Mouse (Mus musculus) kidney, embryonic 14.5 days (tissue): ENCODE data around the gene Ankrd33. TPM values are rescaled to one million over a fixed set of nuclear protein-coding genes. Genes with fewer than 3 reads are reported as not detected.
A peak's percentile ranks its signal among the peaks of the same experiment; 100 is the strongest.

Experiments
- ATAC-seq: fragments of 200-750 bp; cut with Nextera tagmentation; 2 replicates; pipeline ENCODE4 v1.8.0; 2017; ENCODE audit warnings: moderate number of reproducible peaks, mild to moderate bottlenecking, moderate TSS enrichment, moderate library complexity; ENCODE audit not compliant: low FRiP score, low TSS enrichment
- H3K27ac ChIP-seq: fragments of 300-500 bp; sonication (generic); 2 replicates; pipeline ENCODE4 v1.5.1; 2014; ENCODE audit warnings: low read depth, mild to moderate bottlenecking, low read length, moderate library complexity, mixed read lengths
- H3K27me3 ChIP-seq: fragments of 300-500 bp; sonication (generic); 2 replicates; pipeline ENCODE4 v1.6.1; 2014; ENCODE audit warnings: mild to moderate bottlenecking, low read length; ENCODE audit not compliant: control insufficient read depth, insufficient read depth
- H3K36me3 ChIP-seq: fragments of 300-500 bp; sonication (generic); 2 replicates; pipeline ENCODE4 v1.6.1; 2014; ENCODE audit warnings: low read length, mixed read lengths; ENCODE audit not compliant: control insufficient read depth, insufficient read depth
- H3K4me1 ChIP-seq: fragments of 300-500 bp; sonication (generic); 2 replicates; pipeline ENCODE4 v1.6.1; 2014; ENCODE audit warnings: low read length, mixed read lengths; ENCODE audit not compliant: control insufficient read depth, insufficient read depth
- H3K4me2 ChIP-seq: fragments of 300-500 bp; sonication (generic); replicated peaks from 2 replicates; pipeline ENCODE4 v1.6.1; 2014; ENCODE audit warnings: low read depth, mild to moderate bottlenecking, low read length
- H3K4me3 ChIP-seq: fragments of 300-500 bp; sonication (generic); 2 replicates; pipeline ENCODE4 v1.5.1; 2014; ENCODE audit warnings: mild to moderate bottlenecking, low read length
- H3K9ac ChIP-seq: fragments of 300-500 bp; sonication (generic); 2 replicates; pipeline ENCODE4 v1.6.1; 2014; ENCODE audit warnings: low read depth, mild to moderate bottlenecking, low read length, moderate library complexity
- H3K9me3 ChIP-seq: fragments of 300-500 bp; sonication (generic); 2 replicates; pipeline ENCODE4 v1.6.1; 2016; ENCODE audit warnings: low read length; ENCODE audit not compliant: control insufficient read depth
- WGBS: fragments of 180-500 bp; shearing (Covaris S2); extraction: QIAGEN DNeasy Blood & Tissue Kit; methylation state at CpG from one replicate; pipeline ENCODE4 v1.1.7; 2014; 5-methylcytosine and 5-hydroxymethylcytosine counted together
- polyA plus RNA-seq: library from polyadenylated mRNA; unstranded; fragments of >200 nt; fragmentation: Nextera tagmentation; extraction: Ambion mirVana; gene quantifications from 2 replicates; pipeline ENCODE4 v1.2.1, GENCODE M21; 2014

The Ankrd33 gene
- polyA plus RNA-seq, 1 experiment from 2014 or later: not detected

- Histone ChIP-seq H3K27ac (peak overlapping the region; percentile 79), H3K9ac (no peak overlapping the region), H3K36me3 (no peaks in the 10 kb centered on the region), H3K4me2 (peak overlapping the region; percentile 33), H3K27me3 (no peaks in the 10 kb centered on the region; the same call in 1 of the 2 replicates), H3K4me3 (0 out of 2 replicates have a peak overlapping the region, but pooled peaks have one; percentile 6), H3K9me3 (no peaks in the 10 kb centered on the region), H3K4me1 (peaks cover 34% of the 10 kb centered on the region)
- peak; percentile 92 for ATAC-seq
- 5% methylated on average over 25 of the region's 25 CpGs for WGBS
These were observed 22.5 kb upstream of the Ankrd33 start for GRCm38 (mm10) chr15:101092829-101093648.

- no peak overlapping the region for H3K9ac ChIP-seq
- no peak overlapping the region for H3K4me3 ChIP-seq
- ATAC-seq: no peak
- no peaks in the 10 kb centered on the region for H3K9me3 ChIP-seq
- H3K4me2 ChIP-seq: no peak overlapping the region
- peaks cover 37% of the 10 kb centered on the region for H3K4me1 ChIP-seq
- WGBS: 36% methylated on average over 6 of the region's 6 CpGs
- H3K27me3 ChIP-seq: no peaks in the 10 kb centered on the region; the same call in 1 of the 2 replicates
- H3K36me3 ChIP-seq: no peaks in the 10 kb centered on the region
- no peak overlapping the region for H3K27ac ChIP-seq
These were observed 21.6 kb upstream of the Ankrd33 start for GRCm38 (mm10) chr15:101093988-101094387.

- Histone ChIP-seq H3K4me1 (peaks cover 37% of the 10 kb centered on the region), H3K9me3 (no peaks in the 10 kb centered on the region), H3K27ac (no peak overlapping the region), H3K4me2 (no peak overlapping the region), H3K36me3 (no peaks in the 10 kb centered on the region), H3K4me3 (no peak overlapping the region), H3K27me3 (peaks cover 4% of the 10 kb centered on the region; the same call in 1 of the 2 replicates), H3K9ac (no peak overlapping the region)
- no peak for ATAC-seq
- 25% methylated on average over 9 of the region's 9 CpGs for WGBS
These were observed 20.6 kb upstream of the Ankrd33 start for GRCm38 (mm10) chr15:101094979-101095378.

GRCm38 (mm10) chr15:101095392-101095791 is 20.2 kb upstream of the Ankrd33 start:
- H3K4me3 ChIP-seq: no peak overlapping the region
- H3K9ac ChIP-seq: no peak overlapping the region
- H3K27ac ChIP-seq: no peak overlapping the region
- H3K27me3 ChIP-seq: peaks cover 4% of the 10 kb centered on the region; the same call in 1 of the 2 replicates
- no peak for ATAC-seq
- H3K36me3 ChIP-seq: no peaks in the 10 kb centered on the region
- WGBS: 48% methylated on average over 3 of the region's 3 CpGs
- no peak overlapping the region for H3K4me2 ChIP-seq
- no peaks in the 10 kb centered on the region; the same call in 1 of the 2 replicates for H3K9me3 ChIP-seq
- H3K4me1 ChIP-seq: peaks cover 37% of the 10 kb centered on the region

- no peak overlapping the region for H3K27ac ChIP-seq
These were observed 17.4 kb upstream of the Ankrd33 start for GRCm38 (mm10) chr15:101097985-101098651.

GRCm38 (mm10) chr15:101100996-101101395 is 14.6 kb upstream of the Ankrd33 start:
- Histone ChIP-seq H3K9ac (no peak overlapping the region), H3K9me3 (no peaks in the 10 kb centered on the region; the same call in 1 of the 2 replicates), H3K27me3 (peaks cover 4% of the 10 kb centered on the region; the same call in 1 of the 2 replicates), H3K36me3 (no peaks in the 10 kb centered on the region), H3K4me2 (no peak overlapping the region), H3K4me3 (no peak overlapping the region), H3K4me1 (peaks cover 11% of the 10 kb centered on the region; the same call in 1 of the 2 replicates), H3K27ac (no peak overlapping the region)
- ATAC-seq: no peak
- 70% methylated on average over 3 of the region's 3 CpGs for WGBS

More at GRCm38 (mm10) chr15:101097985-101098651, 17.4 kb upstream of the Ankrd33 start:
- H3K27me3 ChIP-seq: peaks cover 4% of the 10 kb centered on the region; the same call in 1 of the 2 replicates
- H3K9me3 ChIP-seq: no peaks in the 10 kb centered on the region; the same call in 1 of the 2 replicates
- H3K4me2 ChIP-seq: peak overlapping the region; percentile 35
- peak overlapping the region; percentile 9; the same call in 1 of the 2 replicates for H3K4me3 ChIP-seq
- no peaks in the 10 kb centered on the region for H3K36me3 ChIP-seq
- H3K4me1 ChIP-seq: peaks cover 22% of the 10 kb centered on the region
- no peak overlapping the region for H3K9ac ChIP-seq
- ATAC-seq: peak; percentile 71
- WGBS: 2% methylated on average over 28 of the region's 28 CpGs

GRCm38 (mm10) chr15:101103605-101104304 is 11.8 kb upstream of the Ankrd33 start:
- no peak for ATAC-seq
- Histone ChIP-seq H3K4me3 (no peak overlapping the region), H3K4me2 (no peak overlapping the region), H3K36me3 (no peaks in the 10 kb centered on the region), H3K9me3 (no peaks in the 10 kb centered on the region; the same call in 1 of the 2 replicates), H3K27me3 (peaks cover 4% of the 10 kb centered on the region; the same call in 1 of the 2 replicates), H3K4me1 (no peaks in the 10 kb centered on the region), H3K9ac (no peak overlapping the region), H3K27ac (no peak overlapping the region)
- WGBS: 80% methylated on average over 9 of the region's 9 CpGs

GRCm38 (mm10) chr15:101105496-101105994 is 10.0 kb upstream of the Ankrd33 start:
- Histone ChIP-seq H3K4me2 (peak overlapping the region; percentile 15; the same call in 1 of the 2 replicates), H3K27me3 (no peaks in the 10 kb centered on the region), H3K27ac (no peak overlapping the region), H3K4me3 (no peak overlapping the region), H3K9ac (no peak overlapping the region), H3K4me1 (no peaks in the 10 kb centered on the region), H3K9me3 (no peaks in the 10 kb centered on the region; the same call in 1 of the 2 replicates), H3K36me3 (no peaks in the 10 kb centered on the region)
- 21% methylated on average over 12 of the region's 12 CpGs for WGBS
- peak; percentile 61 for ATAC-seq
